Mouse (Mus musculus): Measurements from ENCODE around the gene Ovca2. TPM values are rescaled to one million over a fixed set of nuclear protein-coding genes. Genes with fewer than 3 reads are reported as not detected.
A peak's percentile ranks its signal among the peaks of the same experiment; 100 is the strongest.

The Ovca2 gene
- total and polyA plus RNA-seq, 2 experiments from 2014 or later = 11.7 to 17.6 TPM

- no peaks in the 10 kb centered on the region for H3K27me3 ChIP-seq (ENCODE audit: insufficient read depth, low read length)
- ATAC-seq = no peak
- no peak overlapping the region for H3K9ac ChIP-seq (replicated peaks; ENCODE audit: low read length)
Measured at GRCm38 (mm10) chr11:75141913-75142312, 36.7 kb downstream of the Ovca2 start.

GRCm38 (mm10) chr11:75141038-75141437 is 37.6 kb downstream of the Ovca2 start:
- Histone ChIP-seq H3K4me1 (ENCODE audit: insufficient read depth, low read length) (no peaks in the 10 kb centered on the region; the same call in 1 of the 2 replicates), H3K9me3 (ENCODE audit: low read length) (no peaks in the 10 kb centered on the region), H3K36me3 (ENCODE audit: insufficient read depth, low read length) (peaks cover 26% of the 10 kb centered on the region), H3K4me2 (ENCODE audit: low read depth, low read length) (no peak overlapping the region), H3K4me3 (ENCODE audit: low read length) (no peak overlapping the region), H3K27ac (no peak overlapping the region), H3K9ac (replicated peaks; ENCODE audit: low read length) (no peak overlapping the region), H3K27me3 (ENCODE audit: insufficient read depth, low read length) (no peaks in the 10 kb centered on the region)
- TF ChIP-seq CTCF (IDR thresholded peaks at IDR 0.05; ENCODE audit: low read depth) = no peak
- WGBS = 75% methylated on average over 3 of the region's 3 CpGs
- DNase-seq (ENCODE audit: low spot score) (no peak), ATAC-seq (no peak)

More at GRCm38 (mm10) chr11:75141913-75142312, 36.7 kb downstream of the Ovca2 start:
- peaks cover 26% of the 10 kb centered on the region for H3K36me3 ChIP-seq (ENCODE audit: insufficient read depth, low read length)
- no peak for DNase-seq (ENCODE audit: low spot score)
- H3K4me3 ChIP-seq (ENCODE audit: low read length) = no peak overlapping the region
- no peak for TF ChIP-seq CTCF (IDR thresholded peaks at IDR 0.05; ENCODE audit: low read depth)
- H3K27ac ChIP-seq = no peak overlapping the region
- H3K9me3 ChIP-seq (ENCODE audit: low read length) = no peaks in the 10 kb centered on the region
- 52% methylated on average over 1 of the region's 1 CpGs for WGBS
- peaks cover 2% of the 10 kb centered on the region for H3K4me1 ChIP-seq (ENCODE audit: insufficient read depth, low read length)
- no peak overlapping the region for H3K4me2 ChIP-seq (ENCODE audit: low read depth, low read length)

DNA sequence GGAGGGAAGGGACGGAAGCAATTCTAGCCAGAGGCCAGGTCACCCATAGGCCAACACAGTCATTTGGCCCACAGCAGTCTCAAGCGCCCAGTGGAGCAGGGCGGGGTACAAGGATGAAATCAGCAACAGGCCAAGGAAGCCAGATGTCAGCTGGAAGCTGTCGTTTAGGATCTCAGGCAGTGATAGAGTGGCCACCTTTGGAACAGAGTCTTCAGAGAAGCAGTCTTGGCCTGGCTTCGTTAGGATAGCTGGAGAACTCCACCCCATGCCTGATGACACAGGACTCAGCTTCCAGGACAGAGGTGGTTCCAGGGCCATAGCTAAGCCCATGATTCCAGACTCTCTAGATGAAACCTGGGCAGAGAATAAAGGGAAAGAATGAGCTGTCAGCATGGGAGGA is 38.2 kb downstream of the Ovca2 start:
- Histone ChIP-seq H3K27ac (0 out of 2 replicates have a peak overlapping the region, but pooled peaks have one; percentile 21), H3K9ac (replicated peaks; ENCODE audit: low read length) (no peak overlapping the region), H3K36me3 (ENCODE audit: insufficient read depth, low read length) (peaks cover 26% of the 10 kb centered on the region), H3K4me3 (ENCODE audit: low read length) (no peak overlapping the region), H3K4me2 (ENCODE audit: low read depth, low read length) (no peak overlapping the region), H3K4me1 (ENCODE audit: insufficient read depth, low read length) (no peaks in the 10 kb centered on the region; the same call in 1 of the 2 replicates), H3K27me3 (ENCODE audit: insufficient read depth, low read length) (no peaks in the 10 kb centered on the region), H3K9me3 (ENCODE audit: low read length) (no peaks in the 10 kb centered on the region)
- ATAC-seq (no peak), DNase-seq (ENCODE audit: low spot score) (no peak)
- no peak for TF ChIP-seq CTCF (IDR thresholded peaks at IDR 0.05; ENCODE audit: low read depth)
- 82% methylated on average over 5 of the region's 5 CpGs for WGBS

- Histone ChIP-seq H3K4me2 (ENCODE audit: low read depth, low read length) (no peak overlapping the region), H3K4me1 (ENCODE audit: insufficient read depth, low read length) (no peaks in the 10 kb centered on the region; the same call in 1 of the 2 replicates), H3K27ac (peak overlapping the region; percentile 45; the same call in 1 of the 2 replicates), H3K27me3 (ENCODE audit: insufficient read depth, low read length) (no peaks in the 10 kb centered on the region), H3K4me3 (ENCODE audit: low read length) (no peak overlapping the region), H3K36me3 (ENCODE audit: insufficient read depth, low read length) (peaks cover 19% of the 10 kb centered on the region), H3K9ac (replicated peaks; ENCODE audit: low read length) (no peak overlapping the region), H3K9me3 (ENCODE audit: low read length) (no peaks in the 10 kb centered on the region)
- no peak for TF ChIP-seq CTCF (IDR thresholded peaks at IDR 0.05; ENCODE audit: low read depth)
- ATAC-seq = 0 out of 2 replicates have a peak, but pooled peaks have one; percentile 35
- WGBS = 53% methylated on average over 11 of the region's 11 CpGs
- DNase-seq (ENCODE audit: low spot score) = no peak
Measured at GRCm38 (mm10) chr11:75139122-75139963, 39.3 kb downstream of the Ovca2 start.

- no peak overlapping the region for H3K4me3 ChIP-seq (ENCODE audit: low read length)
- no peak for TF ChIP-seq CTCF (IDR thresholded peaks at IDR 0.05; ENCODE audit: low read depth)
- ATAC-seq (no peak), DNase-seq (ENCODE audit: low spot score) (no peak)
- H3K27me3 ChIP-seq (ENCODE audit: insufficient read depth, low read length) = no peaks in the 10 kb centered on the region
- no peak overlapping the region for H3K4me2 ChIP-seq (ENCODE audit: low read depth, low read length)
- no peak overlapping the region for H3K9ac ChIP-seq (replicated peaks; ENCODE audit: low read length)
- H3K4me1 ChIP-seq (ENCODE audit: insufficient read depth, low read length) = peaks cover 20% of the 10 kb centered on the region
- 69% methylated on average over 5 of the region's 5 CpGs for WGBS
- H3K27ac ChIP-seq = no peak overlapping the region
- peaks cover 6% of the 10 kb centered on the region; the same call in 1 of the 2 replicates for H3K36me3 ChIP-seq (ENCODE audit: insufficient read depth, low read length)
- no peaks in the 10 kb centered on the region for H3K9me3 ChIP-seq (ENCODE audit: low read length)
Measured at GRCm38 (mm10) chr11:75136666-75137398, 41.8 kb downstream of the Ovca2 start.

DNA sequence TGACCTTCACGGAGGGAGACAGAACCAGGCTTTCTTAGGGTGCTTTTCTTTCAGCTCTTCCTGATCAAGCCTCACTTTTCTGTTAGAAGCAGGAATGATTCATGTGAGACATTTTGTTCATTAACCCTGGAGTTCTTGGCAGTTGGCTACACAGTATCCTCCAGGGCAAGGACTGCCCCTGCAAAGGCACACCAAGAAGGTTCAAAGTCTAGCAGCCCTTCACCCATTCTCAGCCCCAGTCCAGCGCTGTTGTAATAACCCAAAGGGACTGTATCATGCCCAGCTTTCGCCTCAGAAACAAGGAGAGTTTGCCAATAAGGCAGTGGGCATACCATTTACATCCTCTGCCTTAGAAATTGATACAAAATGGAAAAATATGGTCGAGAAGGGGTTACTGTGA is 43.3 kb downstream of the Ovca2 start:
- Histone ChIP-seq H3K36me3 (ENCODE audit: insufficient read depth, low read length) (no peaks in the 10 kb centered on the region; the same call in 1 of the 2 replicates), H3K9me3 (ENCODE audit: low read length) (no peaks in the 10 kb centered on the region), H3K4me3 (ENCODE audit: low read length) (no peak overlapping the region), H3K4me1 (ENCODE audit: insufficient read depth, low read length) (peaks cover 20% of the 10 kb centered on the region), H3K27me3 (ENCODE audit: insufficient read depth, low read length) (no peaks in the 10 kb centered on the region), H3K4me2 (ENCODE audit: low read depth, low read length) (no peak overlapping the region), H3K9ac (replicated peaks; ENCODE audit: low read length) (no peak overlapping the region), H3K27ac (no peak overlapping the region)
- DNase-seq (ENCODE audit: low spot score) (no peak), ATAC-seq (no peak)
- 92% methylated on average over 4 of the region's 4 CpGs for WGBS
- no peak for TF ChIP-seq CTCF (IDR thresholded peaks at IDR 0.05; ENCODE audit: low read depth)

All from hindbrain, postnatal 0 days (tissue).